Mouse (Mus musculus) C2C12 (cell line): ENCODE results near the gene Rab5a. TPM values are rescaled to one million over a fixed set of nuclear protein-coding genes. Genes with fewer than 3 reads are reported as not detected.
"Not testable (repeated sequence)": the region's sequence is repeated elsewhere in the genome, so short reads cannot be mapped to it uniquely, and the experiment has no call there.

Experiments used
- H3K27me3 ChIP-seq: one replicate; pipeline ENCODE4 v1.6.1; 2011; ENCODE audit not compliant: control insufficient read depth, insufficient read depth, insufficient read length
- H3K36me3 ChIP-seq: one replicate; pipeline ENCODE4 v1.6.1; 2011; ENCODE audit not compliant: control insufficient read depth, insufficient read depth
- H3K4me3 ChIP-seq: one replicate; pipeline ENCODE4 v1.5.1; 2011; ENCODE audit warnings: mild to moderate bottlenecking, control low read depth; ENCODE audit not compliant: poor library complexity, insufficient read depth, severe bottlenecking
- H3K79me2 ChIP-seq: one replicate; pipeline ENCODE4 v1.6.1; 2011; ENCODE audit not compliant: control insufficient read depth, insufficient read depth
- H3K79me3 ChIP-seq: one replicate; pipeline ENCODE4 v1.6.1; 2011; ENCODE audit warnings: low read depth, control low read depth
- H3ac ChIP-seq: one replicate; pipeline ENCODE3; 2011; ENCODE audit warnings: low read depth; ENCODE audit not compliant: control insufficient read depth, insufficient read length
- CEBPB ChIP-seq: IDR thresholded peaks from one replicate; pipeline ENCODE4 v1.6.1; 2011; ENCODE audit warnings: low read depth, mild to moderate bottlenecking, control low read depth, moderate library complexity
- CTCF ChIP-seq: IDR thresholded peaks from one replicate; pipeline ENCODE4 v1.5.1; 2011; ENCODE audit not compliant: control insufficient read depth, insufficient read depth, insufficient read length
- FOSL1 ChIP-seq: IDR thresholded peaks from one replicate; pipeline ENCODE4 v1.8.0; 2011; ENCODE audit warnings: mild to moderate bottlenecking, low read length; ENCODE audit not compliant: poor library complexity, insufficient read depth, severe bottlenecking
- MAX ChIP-seq: IDR thresholded peaks from one replicate; pipeline ENCODE4 v1.6.1; 2011; ENCODE audit warnings: mild to moderate bottlenecking, control low read depth
- MYOD1 ChIP-seq: IDR thresholded peaks from one replicate; pipeline ENCODE4 v1.6.1; 2011; ENCODE audit warnings: low read depth; ENCODE audit not compliant: control insufficient read depth, insufficient read length
- MYOG ChIP-seq: IDR thresholded peaks from one replicate; pipeline ENCODE4 v1.6.1; 2011; ENCODE audit not compliant: control insufficient read depth, insufficient read length; ENCODE audit errors: extremely low read depth
- USF1 ChIP-seq: IDR thresholded peaks from one replicate; pipeline ENCODE4 v1.6.1; 2011; ENCODE audit warnings: low read depth, mild to moderate bottlenecking, control low read depth, moderate library complexity
- polyA plus RNA-seq: library from polyadenylated mRNA; unstranded; fragments of >200 nt; fragmentation: generic; extraction: Trizol; gene quantifications from one replicate; pipeline ENCODE4 v1.2.1, GENCODE M21; 2012; ENCODE audit warnings: missing spikeins

Rab5a gene
- polyA plus RNA-seq, 1 experiment = 13.9 TPM

DNA sequence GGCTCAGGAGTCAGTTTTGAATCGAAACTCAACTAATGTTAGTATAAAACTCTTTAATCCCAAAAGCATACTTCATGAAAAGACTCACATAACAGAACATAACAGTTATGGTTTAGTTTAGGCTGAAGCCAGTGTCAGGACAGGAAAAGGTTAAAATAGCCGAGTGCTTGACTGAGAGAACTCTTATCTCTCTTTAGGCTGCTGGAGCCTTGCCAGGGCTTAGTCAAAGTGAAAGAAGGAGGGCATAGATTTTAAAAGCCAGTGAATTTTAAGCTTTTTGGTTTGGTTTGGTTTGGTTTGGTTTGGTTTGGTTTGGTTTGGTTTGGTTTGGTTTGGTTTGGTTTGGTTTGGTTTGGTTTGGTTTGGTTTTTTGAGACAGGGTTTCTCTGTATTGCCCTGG is 53.4 kb downstream of the Rab5a start:
- H3K4me3 ChIP-seq = no peak overlapping the region
- H3K27me3 ChIP-seq = no peaks in the 10 kb centered on the region
- no peaks in the 10 kb centered on the region for H3K79me2 ChIP-seq
- H3K36me3 ChIP-seq = no peaks in the 10 kb centered on the region
- H3ac ChIP-seq = no peak overlapping the region
- no peaks in the 10 kb centered on the region for H3K79me3 ChIP-seq
- TF ChIP-seq CEBPB (no peak), USF1 (no peak), CTCF (no peak), MAX (no peak), FOSL1 (no peak), MYOD1 (no peak), MYOG (no peak)

DNA sequence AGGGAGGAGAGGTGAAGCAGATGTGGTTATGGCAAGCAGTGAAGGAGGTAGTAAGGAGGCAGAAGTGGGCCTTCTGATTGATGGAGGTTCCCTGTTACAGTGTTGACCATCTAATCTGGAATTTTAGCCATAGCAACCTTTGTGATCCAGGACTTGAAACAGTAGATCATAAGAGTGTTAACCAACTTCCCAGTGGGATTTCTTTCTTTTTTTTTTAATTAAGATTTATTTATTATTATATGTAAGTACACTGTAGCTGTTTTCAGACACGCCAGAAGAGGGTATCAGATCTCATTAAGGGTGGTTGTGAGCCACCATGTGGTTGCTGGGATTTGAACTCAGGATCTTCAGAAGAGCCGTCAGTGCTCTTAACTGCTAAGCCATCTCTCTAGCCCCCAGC is 60.3 kb downstream of the Rab5a start, which contains the start of gene Pp2d1:
Gene Pp2d1, minus strand, starts transcription at position 101 of the 400 bp plus-strand sequence.
- not testable (repeated sequence) for H3K36me3 ChIP-seq, H3K27me3 ChIP-seq, H3ac ChIP-seq, H3K4me3 ChIP-seq, H3K79me3 ChIP-seq, H3K79me2 ChIP-seq

DNA sequence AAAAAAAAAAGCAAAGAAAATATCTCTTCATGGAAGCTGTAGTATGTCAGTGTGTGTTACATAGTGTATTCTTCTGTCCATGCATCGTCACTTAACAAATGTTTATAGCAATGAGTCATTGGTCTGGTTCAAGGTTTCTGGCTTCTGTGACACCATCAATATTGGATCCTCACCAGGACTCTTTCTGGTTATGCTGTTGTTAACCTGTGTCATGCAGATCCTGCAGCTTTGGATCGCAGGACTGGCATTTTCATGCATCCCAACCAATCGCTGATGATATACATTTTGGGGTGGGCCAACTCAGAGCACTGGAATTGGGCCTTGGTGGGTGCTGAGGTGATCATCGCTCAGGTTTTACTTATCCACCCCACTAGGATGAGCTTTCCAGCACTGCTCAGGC is 63.5 kb downstream of the Rab5a start:
- Histone ChIP-seq H3K36me3 (no peaks in the 10 kb centered on the region), H3K4me3 (no peak overlapping the region), H3K79me3 (no peaks in the 10 kb centered on the region), H3ac (no peak overlapping the region), H3K27me3 (no peaks in the 10 kb centered on the region), H3K79me2 (no peaks in the 10 kb centered on the region)
- TF ChIP-seq MAX (no peak), CTCF (no peak), USF1 (no peak), MYOD1 (no peak), FOSL1 (no peak), CEBPB (no peak), MYOG (no peak)

DNA sequence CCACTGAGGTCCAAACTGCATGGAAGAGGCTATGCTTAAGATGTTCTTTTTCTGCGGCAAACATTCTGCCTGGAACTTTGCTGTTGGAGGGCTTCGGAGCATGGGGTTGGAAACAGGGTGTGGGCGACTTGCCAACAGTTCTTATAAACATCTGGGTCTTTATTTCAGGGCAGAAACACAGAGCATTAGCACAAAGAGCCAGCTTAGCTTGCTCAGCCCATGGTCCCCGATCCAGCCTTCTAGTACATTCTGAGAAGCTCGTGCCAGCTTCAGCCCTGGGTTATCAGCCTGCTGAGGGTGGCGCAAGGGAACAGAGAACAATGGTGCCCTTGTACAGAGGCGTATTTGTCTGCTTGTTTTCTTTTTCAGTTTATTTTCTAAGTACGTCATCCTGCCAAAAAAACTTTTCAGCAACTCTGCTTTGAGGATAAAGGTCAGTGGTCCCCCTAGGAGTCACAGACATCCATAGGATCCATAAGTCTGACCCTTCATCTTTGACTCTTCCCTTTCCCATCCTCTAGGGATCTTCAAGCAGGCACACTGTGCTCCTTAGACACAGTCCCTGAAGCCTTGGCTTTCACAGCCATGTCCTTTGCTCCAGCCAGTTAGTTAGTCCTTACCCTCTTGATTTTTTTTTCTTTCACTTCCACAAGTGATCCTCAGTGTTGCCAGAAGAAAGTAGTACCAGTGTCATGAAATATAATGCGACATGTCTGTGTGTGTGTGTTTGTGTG is 64.7 kb downstream of the Rab5a start:
- no peaks in the 10 kb centered on the region for H3K79me2 ChIP-seq
- no peak overlapping the region for H3K4me3 ChIP-seq
- TF ChIP-seq FOSL1 (no peak), MYOG (no peak), MYOD1 (no peak), CTCF (no peak), USF1 (no peak), MAX (no peak), CEBPB (no peak)

DNA sequence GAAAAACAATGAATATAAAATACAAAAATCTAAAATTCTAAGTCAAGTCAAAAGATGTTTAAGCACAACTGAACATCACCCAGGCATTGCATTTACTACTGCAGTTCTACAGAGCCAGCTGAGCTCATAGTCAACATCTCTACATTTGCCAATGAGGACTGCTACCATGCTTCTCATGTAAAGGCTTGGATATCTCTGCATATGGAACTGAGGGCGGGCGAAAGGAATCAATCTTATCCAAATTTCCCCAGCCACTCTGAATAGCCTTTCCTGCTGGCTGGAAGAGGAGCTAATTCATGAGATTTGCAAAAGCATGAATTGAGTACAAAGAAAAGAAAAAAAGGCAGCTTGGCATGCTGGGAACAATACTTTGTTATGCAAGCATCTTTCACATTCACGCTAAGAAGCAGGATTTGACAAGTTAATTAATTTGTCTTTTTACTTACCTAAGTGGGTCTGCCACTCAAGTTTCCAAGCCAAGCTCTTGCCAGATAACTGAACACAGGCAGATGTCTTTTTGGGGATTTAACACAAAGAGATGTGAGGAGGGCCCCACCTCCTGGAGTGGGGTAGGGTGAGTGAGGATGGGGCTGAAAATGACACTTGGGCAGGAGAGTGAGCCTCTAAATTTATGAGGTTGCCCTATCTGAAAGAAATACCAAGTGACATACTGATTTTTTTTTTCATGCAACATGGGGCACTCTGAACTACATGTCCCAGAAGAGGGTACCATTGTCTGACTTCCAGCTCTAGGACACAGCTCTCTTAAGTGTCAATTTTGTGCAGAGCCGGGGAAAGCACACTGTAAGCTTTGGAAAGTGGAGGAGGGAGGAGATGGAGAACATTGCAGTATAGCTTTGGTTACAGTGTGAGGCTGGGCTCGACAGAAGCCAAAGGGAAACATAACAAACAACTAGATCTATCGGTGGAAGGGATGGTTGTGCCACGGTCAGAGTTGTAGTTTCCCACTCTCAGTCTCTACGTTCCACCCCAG is 72.6 kb downstream of the Rab5a start:
- H3ac ChIP-seq = no peak overlapping the region
- H3K4me3 ChIP-seq = no peak overlapping the region
- H3K79me2 ChIP-seq = no peaks in the 10 kb centered on the region
- no peak for TF ChIP-seq CEBPB
- no peak for TF ChIP-seq MYOD1
- TF ChIP-seq MAX = no peak
- no peak for TF ChIP-seq FOSL1
- TF ChIP-seq USF1 = no peak
- no peak for TF ChIP-seq MYOG
- no peak for TF ChIP-seq CTCF
- H3K36me3 ChIP-seq = no peaks in the 10 kb centered on the region
- H3K79me3 ChIP-seq = no peaks in the 10 kb centered on the region
- H3K27me3 ChIP-seq = no peaks in the 10 kb centered on the region

More for the DNA sequence above, 64.7 kb downstream of the Rab5a start:
- H3K36me3 ChIP-seq = no peaks in the 10 kb centered on the region
- no peak overlapping the region for H3ac ChIP-seq
- no peaks in the 10 kb centered on the region for H3K79me3 ChIP-seq
- H3K27me3 ChIP-seq = no peaks in the 10 kb centered on the region

DNA sequence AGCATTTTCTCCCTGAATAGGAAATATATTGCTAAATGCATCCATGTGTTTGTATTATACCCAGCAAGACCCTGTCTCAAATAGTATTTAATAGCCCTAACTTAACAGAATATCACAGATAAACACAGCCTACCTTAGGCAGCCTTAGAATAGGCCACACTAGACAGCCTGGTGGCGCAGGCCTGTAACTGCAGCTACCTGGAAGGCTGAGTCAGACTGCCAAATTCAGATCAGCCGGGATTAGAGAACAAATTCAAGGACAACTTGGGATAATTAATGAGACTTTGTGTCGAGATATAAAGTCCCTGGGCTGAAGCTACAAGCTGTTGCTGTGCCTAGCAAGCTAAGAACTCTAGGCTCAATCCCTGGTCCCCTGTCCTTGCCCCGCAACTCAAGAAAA is 75.1 kb downstream of the Rab5a start:
- Histone ChIP-seq H3ac (no peak overlapping the region), H3K36me3 (no peaks in the 10 kb centered on the region), H3K79me2 (no peaks in the 10 kb centered on the region), H3K79me3 (no peaks in the 10 kb centered on the region), H3K27me3 (no peaks in the 10 kb centered on the region), H3K4me3 (no peak overlapping the region)
- TF ChIP-seq CEBPB (no peak), USF1 (no peak), MYOG (no peak), MAX (no peak), MYOD1 (no peak), FOSL1 (no peak), CTCF (no peak)
